Mouse (Mus musculus) liver, embryonic 11.5 days (tissue): ENCODE measurements around the gene Kansl2. TPM values are rescaled to one million over a fixed set of nuclear protein-coding genes. Genes with fewer than 3 reads are reported as not detected.

Experiments
- ATAC-seq: fragments of 200-750 bp; cut with Nextera tagmentation; replicated peaks from 2 replicates; pipeline ENCODE4 v1.8.0; 2017; ENCODE audit warnings: moderate number of reproducible peaks, mild to moderate bottlenecking, moderate TSS enrichment, moderate library complexity; ENCODE audit not compliant: low FRiP score
- DNase-seq: peaks from one replicate; pipeline ENCODE4 v3.0.0-alpha.2; 2017; ENCODE audit warnings: low spot score
- H3K27ac ChIP-seq: fragments of 300-500 bp; sonication (generic); 2 replicates; pipeline ENCODE4 v1.5.1; 2014; ENCODE audit warnings: mild to moderate bottlenecking, low read depth, low read length, control low read depth
- H3K27me3 ChIP-seq: fragments of 300-500 bp; sonication (generic); replicated peaks from 2 replicates; pipeline ENCODE4 v1.6.1; 2014; ENCODE audit warnings: low read length, mixed read lengths; ENCODE audit not compliant: control insufficient read depth, insufficient read depth
- H3K36me3 ChIP-seq: fragments of 300-500 bp; sonication (generic); 2 replicates; pipeline ENCODE4 v1.6.1; 2014; ENCODE audit warnings: mild to moderate bottlenecking, low read length, moderate library complexity, mixed read lengths; ENCODE audit not compliant: control insufficient read depth, insufficient read depth
- H3K4me1 ChIP-seq: fragments of 300-500 bp; sonication (generic); replicated peaks from 2 replicates; pipeline ENCODE4 v1.6.1; 2014; ENCODE audit warnings: low read length, mixed read lengths; ENCODE audit not compliant: control insufficient read depth, insufficient read depth
- H3K4me2 ChIP-seq: fragments of 300-500 bp; sonication (generic); 2 replicates; pipeline ENCODE4 v1.6.1; 2014; ENCODE audit warnings: mild to moderate bottlenecking, control low read depth, moderate library complexity
- H3K4me3 ChIP-seq: fragments of 300-500 bp; sonication (generic); 2 replicates; pipeline ENCODE4 v1.5.1; 2014; ENCODE audit warnings: low read depth, low read length, control low read depth
- H3K9ac ChIP-seq: fragments of 300-500 bp; sonication (generic); 2 replicates; pipeline ENCODE4 v1.6.1; 2014; ENCODE audit warnings: low read depth, low read length, control low read depth
- H3K9me3 ChIP-seq: fragments of 300-500 bp; sonication (generic); 2 replicates; pipeline ENCODE4 v1.6.1; 2016; ENCODE audit warnings: low read length, inconsistent platforms, mixed read lengths; ENCODE audit not compliant: control insufficient read depth
- WGBS: fragments of 180-500 bp; shearing (Covaris S2); extraction: QIAGEN DNeasy Blood & Tissue Kit; methylation state at CpG from one replicate; pipeline ENCODE4 v1.1.7; 2014; 5-methylcytosine and 5-hydroxymethylcytosine counted together
- microRNA-seq: library from miRNA; unstranded; fragments of <30 nt; microRNA quantifications from one replicate; pipeline ENCODE4, GENCODE M21; 2017; ENCODE audit warnings: borderline number of aligned reads
- polyA plus RNA-seq: library from polyadenylated mRNA; unstranded; fragments of >200 nt; fragmentation: Nextera tagmentation; extraction: Ambion mirVana; gene quantifications from 2 replicates; pipeline ENCODE4 v1.2.1, GENCODE M21; 2014

Gene Kansl2
- polyA plus RNA-seq, 1 experiment from 2014 or later: 92.6 TPM

- Histone ChIP-seq H3K9ac (no peak overlapping the region), H3K27me3 (0 out of 2 replicates have a peak, but pooled peaks cover 5% of the 10 kb centered on the region), H3K4me2 (no peak overlapping the region), H3K4me1 (no peaks in the 10 kb centered on the region), H3K27ac (no peak overlapping the region), H3K9me3 (no peaks in the 10 kb centered on the region), H3K36me3 (no peaks in the 10 kb centered on the region), H3K4me3 (no peak overlapping the region)
- no peak for DNase-seq
- 49% methylated on average over 10 of the region's 10 CpGs for WGBS
- ATAC-seq: no peak
Observed at GRCm38 (mm10) chr15:98475382-98475781, 58.7 kb downstream of the Kansl2 start.

- H3K4me1 ChIP-seq: no peaks in the 10 kb centered on the region
- no peak overlapping the region for H3K9ac ChIP-seq
- no peak overlapping the region for H3K4me2 ChIP-seq
- no peak overlapping the region for H3K27ac ChIP-seq
- 73% methylated on average over 10 of the region's 10 CpGs for WGBS
- H3K27me3 ChIP-seq: 0 out of 2 replicates have a peak, but pooled peaks cover 5% of the 10 kb centered on the region
- ATAC-seq (no peak), DNase-seq (no peak)
- no peaks in the 10 kb centered on the region for H3K36me3 ChIP-seq
- no peaks in the 10 kb centered on the region for H3K9me3 ChIP-seq
- H3K4me3 ChIP-seq: no peak overlapping the region
Observed at GRCm38 (mm10) chr15:98474958-98475357, 59.1 kb downstream of the Kansl2 start.

- ATAC-seq: no peak
- no peak overlapping the region for H3K4me2 ChIP-seq
- H3K9ac ChIP-seq: no peak overlapping the region
- no peak overlapping the region for H3K4me3 ChIP-seq
- H3K27ac ChIP-seq: no peak overlapping the region
- no peaks in the 10 kb centered on the region for H3K36me3 ChIP-seq
- DNase-seq: no peak
- H3K4me1 ChIP-seq: no peaks in the 10 kb centered on the region
- H3K9me3 ChIP-seq: no peaks in the 10 kb centered on the region
- WGBS: 86% methylated on average over 13 of the region's 13 CpGs
- 0 out of 2 replicates have a peak, but pooled peaks cover 5% of the 10 kb centered on the region for H3K27me3 ChIP-seq
Observed at GRCm38 (mm10) chr15:98471539-98471938, 62.5 kb downstream of the Kansl2 start.

GRCm38 (mm10) chr15:98469596-98469995 lies 64.5 kb downstream of the Kansl2 start, which contains the start of gene OR5BS1P:
Gene OR5BS1P (plus strand): TSS chr15:98469896.
- H3K27ac ChIP-seq: no peak within 1 kb of the TSS
- no peak within 1 kb of the TSS for H3K4me2 ChIP-seq
- no peak for ATAC-seq
- DNase-seq: no peak
- no peak within 1 kb of the TSS for H3K4me3 ChIP-seq
- 82% methylated on average over 4 of the region's 4 CpGs for WGBS
- H3K9ac ChIP-seq: no peak within 1 kb of the TSS
- 0 out of 2 replicates have a peak, but pooled peaks cover 2% of the 10 kb centered on the region for H3K27me3 ChIP-seq
- no peaks in the 10 kb centered on the region for H3K4me1 ChIP-seq
- H3K9me3 ChIP-seq: no peaks in the 10 kb centered on the region
- H3K36me3 ChIP-seq: no peaks in the 10 kb centered on the region

Small RNAs within 50 kb of the gene (microRNA-seq; reads per million reads assigned to microRNA genes)
- gene Mir1291: 6.0 reads per million, percentile 16 among the genes with 10 or more reads in this experiment

Other genes starting within 250 kb of the Kansl2 start
- gene Zfp641, start 238.1 kb downstream of the Kansl2 start, polyA plus RNA-seq: 0.18 and 0.27 TPM in 2 replicates
- not detected in 2 replicates for gene Olfr285, start 216.9 kb downstream of the Kansl2 start, polyA plus RNA-seq
- gene Olfr284, start 193.3 kb downstream of the Kansl2 start, polyA plus RNA-seq: not detected in 2 replicates
- not detected in 2 replicates for gene Olfr283, start 153.3 kb downstream of the Kansl2 start, polyA plus RNA-seq
- gene Olfr282, start 103.0 kb downstream of the Kansl2 start, polyA plus RNA-seq: not detected in 2 replicates
- gene Olfr281, start 81.7 kb downstream of the Kansl2 start, polyA plus RNA-seq: not detected in 2 replicates
- not detected in 2 replicates for gene OR5BS1P, start 64.4 kb downstream of the Kansl2 start, polyA plus RNA-seq
- gene Lalba, start 51.5 kb downstream of the Kansl2 start, polyA plus RNA-seq: not detected in 2 replicates
- gene Olfr279, start 41.9 kb downstream of the Kansl2 start, polyA plus RNA-seq: not detected in 2 replicates
- gene Ccnt1, start 36.7 kb upstream of the Kansl2 start, polyA plus RNA-seq: 56.0 and 56.3 TPM in 2 replicates
- gene 4930415O20Rik, start 36.7 kb upstream of the Kansl2 start, polyA plus RNA-seq: 0.55 TPM in 1 of 2 replicates, not detected in the other
- gene Adcy6, start 75.8 kb upstream of the Kansl2 start, polyA plus RNA-seq: 8.3 and 12.3 TPM in 2 replicates
- 13.2 TPM in 2 replicates for gene Cacnb3, start 96.6 kb upstream of the Kansl2 start, polyA plus RNA-seq
- gene Ddx23, start 128.6 kb upstream of the Kansl2 start, polyA plus RNA-seq: 18.8 and 19.4 TPM in 2 replicates
- 0.60 and 0.68 TPM in 2 replicates for gene Rnd1, start 143.2 kb upstream of the Kansl2 start, polyA plus RNA-seq
- 0.09 and 0.19 TPM in 2 replicates for gene Ccdc65, start 173.9 kb upstream of the Kansl2 start, polyA plus RNA-seq
- gene Fkbp11, start 193.9 kb upstream of the Kansl2 start, polyA plus RNA-seq: 101 and 105 TPM in 2 replicates
- gene Arf3, start 228.9 kb upstream of the Kansl2 start, polyA plus RNA-seq: 25.3 and 25.8 TPM in 2 replicates
- not detected in 2 replicates for gene Wnt10b, start 243.9 kb upstream of the Kansl2 start, polyA plus RNA-seq